Mouse (Mus musculus): ENCODE data around the gene Dus4l. TPM values are rescaled to one million over a fixed set of nuclear protein-coding genes. Genes with fewer than 3 reads are reported as not detected.

Gene Dus4l
- total RNA-seq, 4 experiments from 2014 or later: 5.6 to 10.0 (median 9.0) TPM

DNA sequence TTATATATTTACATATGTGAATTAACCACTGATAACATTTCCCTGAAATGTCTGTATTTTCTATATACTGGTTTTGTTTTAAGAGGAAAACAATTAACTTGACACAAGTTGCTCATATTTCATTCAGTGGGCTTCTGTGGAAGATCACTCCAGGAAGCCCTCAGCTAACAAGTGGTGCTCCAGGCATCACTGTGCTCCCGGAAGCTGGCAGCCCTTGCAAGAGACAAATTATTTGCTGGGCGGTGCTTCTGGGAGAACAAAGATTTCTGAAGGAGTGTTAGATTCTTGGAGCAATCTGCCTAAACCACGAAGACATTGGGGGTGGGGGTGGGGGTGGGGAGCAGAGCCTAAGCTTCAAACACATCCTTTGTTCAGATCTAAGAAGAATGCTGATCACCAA is 62.6 kb downstream of the Dus4l start:
- no peak for DNase-seq

Other genes starting within 250 kb of the Dus4l start
- gene Cbll1, start 155.2 kb downstream of the Dus4l start, total RNA-seq (2022): 10 to 100 TPM; 16.5 to 20.3 (median 19.1) TPM
- gene Slc26a4, start 94.9 kb downstream of the Dus4l start, total RNA-seq (2022): 10 to 100 TPM in 2 of 4 experiments, 1 to 10 TPM in 2; 6.0 to 11.5 (median 9.1) TPM
- gene Bcap29, start 20.2 kb downstream of the Dus4l start, total RNA-seq (2022): 10 to 100 TPM; 21.5 to 34.5 (median 28.0) TPM
- gene Cog5, start within 50 bp of the Dus4l start, total RNA-seq (2022): 10 to 100 TPM; 42.0 to 59.9 (median 57.2) TPM
- 10 to 100 TPM in 3 of 4 experiments, 1 to 10 TPM in 1; 7.5 to 19.6 (median 12.0) TPM for gene Gpr22, start 59.1 kb upstream of the Dus4l start, total RNA-seq (2022)

All from adrenal gland, adult 8-10 months (tissue).